Mouse (Mus musculus): ENCODE results near the gene Arhgef26. TPM values are rescaled to one million over a fixed set of nuclear protein-coding genes. Genes with fewer than 3 reads are reported as not detected.

Gene Arhgef26
- polyA plus RNA-seq, 1 experiment from 2014 or later = 8.8 TPM

GRCm38 (mm10) chr3:62410491-62410890 lies 72.3 kb downstream of the Arhgef26 start:
- WGBS = 91% methylated on average over 4 of the region's 4 CpGs
- H3K4me1 ChIP-seq (replicated peaks; ENCODE audit: insufficient read depth, low read length) = no peaks in the 10 kb centered on the region
- H3K27me3 ChIP-seq (ENCODE audit: insufficient read depth, low read length) = no peaks in the 10 kb centered on the region
- TF ChIP-seq CTCF (IDR thresholded peaks at IDR 0.05; ENCODE audit: low read depth) = no peak
- no peak overlapping the region for H3K27ac ChIP-seq
- no peak overlapping the region for H3K4me2 ChIP-seq (ENCODE audit: low read length)
- ATAC-seq (replicated peaks; ENCODE audit: low FRiP score, low read depth) (no peak), DNase-seq (ENCODE audit: low spot score) (no peak)
- H3K36me3 ChIP-seq (ENCODE audit: insufficient read depth, low read length) = no peaks in the 10 kb centered on the region
- no peak overlapping the region for H3K9ac ChIP-seq (ENCODE audit: low read depth, low read length)
- no peaks in the 10 kb centered on the region for H3K9me3 ChIP-seq (replicated peaks; ENCODE audit: low read length)
- H3K4me3 ChIP-seq (replicated peaks; ENCODE audit: low read depth, low read length) = no peak overlapping the region

- DNase-seq (ENCODE audit: low spot score) (no peak), ATAC-seq (replicated peaks; ENCODE audit: low FRiP score, low read depth) (no peak)
- Histone ChIP-seq H3K4me1 (replicated peaks; ENCODE audit: insufficient read depth, low read length) (no peaks in the 10 kb centered on the region), H3K27me3 (ENCODE audit: insufficient read depth, low read length) (no peaks in the 10 kb centered on the region), H3K27ac (no peak overlapping the region), H3K4me3 (replicated peaks; ENCODE audit: low read depth, low read length) (no peak overlapping the region), H3K9me3 (replicated peaks; ENCODE audit: low read length) (no peaks in the 10 kb centered on the region), H3K36me3 (ENCODE audit: insufficient read depth, low read length) (no peaks in the 10 kb centered on the region), H3K4me2 (ENCODE audit: low read length) (no peak overlapping the region), H3K9ac (ENCODE audit: low read depth, low read length) (no peak overlapping the region)
- WGBS = 71% methylated on average over 7 of the region's 7 CpGs
- no peak for TF ChIP-seq CTCF (IDR thresholded peaks at IDR 0.05; ENCODE audit: low read depth)
Observed at GRCm38 (mm10) chr3:62412704-62413103, 74.6 kb downstream of the Arhgef26 start.

GRCm38 (mm10) chr3:62414926-62415325 lies 76.8 kb downstream of the Arhgef26 start:
- no peak overlapping the region for H3K4me3 ChIP-seq (replicated peaks; ENCODE audit: low read depth, low read length)
- no peak overlapping the region for H3K27ac ChIP-seq
- H3K4me1 ChIP-seq (replicated peaks; ENCODE audit: insufficient read depth, low read length) = no peaks in the 10 kb centered on the region
- no peak for DNase-seq (ENCODE audit: low spot score)
- no peaks in the 10 kb centered on the region for H3K9me3 ChIP-seq (replicated peaks; ENCODE audit: low read length)
- no peak overlapping the region for H3K4me2 ChIP-seq (ENCODE audit: low read length)
- 95% methylated on average over 4 of the region's 4 CpGs for whole genome bisulfite sequencing
- H3K36me3 ChIP-seq (ENCODE audit: insufficient read depth, low read length) = no peaks in the 10 kb centered on the region
- ATAC-seq (replicated peaks; ENCODE audit: low FRiP score, low read depth) = no peak
- no peaks in the 10 kb centered on the region for H3K27me3 ChIP-seq (ENCODE audit: insufficient read depth, low read length)
- no peak overlapping the region for H3K9ac ChIP-seq (ENCODE audit: low read depth, low read length)
- no peak for TF ChIP-seq CTCF (IDR thresholded peaks at IDR 0.05; ENCODE audit: low read depth)

GRCm38 (mm10) chr3:62417458-62417857 lies 79.3 kb downstream of the Arhgef26 start:
- DNase-seq (ENCODE audit: low spot score) (no peak), ATAC-seq (replicated peaks; ENCODE audit: low FRiP score, low read depth) (no peak)
- no peak overlapping the region for H3K4me3 ChIP-seq (replicated peaks; ENCODE audit: low read depth, low read length)
- no peak overlapping the region for H3K27ac ChIP-seq
- no peaks in the 10 kb centered on the region for H3K9me3 ChIP-seq (replicated peaks; ENCODE audit: low read length)
- no peak for TF ChIP-seq CTCF (IDR thresholded peaks at IDR 0.05; ENCODE audit: low read depth)
- H3K4me1 ChIP-seq (replicated peaks; ENCODE audit: insufficient read depth, low read length) = no peaks in the 10 kb centered on the region
- no peaks in the 10 kb centered on the region for H3K27me3 ChIP-seq (ENCODE audit: insufficient read depth, low read length)
- H3K4me2 ChIP-seq (ENCODE audit: low read length) = no peak overlapping the region
- 44% methylated on average over 6 of the region's 6 CpGs for WGBS
- H3K36me3 ChIP-seq (ENCODE audit: insufficient read depth, low read length) = peaks cover 4% of the 10 kb centered on the region; the same call in 1 of the 2 replicates
- no peak overlapping the region for H3K9ac ChIP-seq (ENCODE audit: low read depth, low read length)

GRCm38 (mm10) chr3:62418387-62419138 lies 80.4 kb downstream of the Arhgef26 start:
- Histone ChIP-seq H3K27ac (no peak overlapping the region), H3K4me1 (replicated peaks; ENCODE audit: insufficient read depth, low read length) (no peaks in the 10 kb centered on the region), H3K36me3 (ENCODE audit: insufficient read depth, low read length) (peaks cover 4% of the 10 kb centered on the region; the same call in 1 of the 2 replicates), H3K27me3 (ENCODE audit: insufficient read depth, low read length) (no peaks in the 10 kb centered on the region), H3K4me3 (replicated peaks; ENCODE audit: low read depth, low read length) (no peak overlapping the region), H3K4me2 (ENCODE audit: low read length) (no peak overlapping the region), H3K9me3 (replicated peaks; ENCODE audit: low read length) (no peaks in the 10 kb centered on the region), H3K9ac (ENCODE audit: low read depth, low read length) (no peak overlapping the region)
- 93% methylated on average over 6 of the region's 6 CpGs for WGBS
- ATAC-seq (replicated peaks; ENCODE audit: low FRiP score, low read depth) (no peak), DNase-seq (ENCODE audit: low spot score) (no peak)
- TF ChIP-seq CTCF (IDR thresholded peaks at IDR 0.05; ENCODE audit: low read depth) = no peak

GRCm38 (mm10) chr3:62433675-62434074 lies 95.5 kb downstream of the Arhgef26 start:
- TF ChIP-seq CTCF (IDR thresholded peaks at IDR 0.05; ENCODE audit: low read depth) = no peak
- no peaks in the 10 kb centered on the region for H3K27me3 ChIP-seq (ENCODE audit: insufficient read depth, low read length)
- 0 out of 2 replicates have a peak, but pooled peaks cover 3% of the 10 kb centered on the region for H3K36me3 ChIP-seq (ENCODE audit: insufficient read depth, low read length)
- no peak overlapping the region for H3K4me3 ChIP-seq (replicated peaks; ENCODE audit: low read depth, low read length)
- ATAC-seq (replicated peaks; ENCODE audit: low FRiP score, low read depth) = no peak
- no peaks in the 10 kb centered on the region for H3K4me1 ChIP-seq (replicated peaks; ENCODE audit: insufficient read depth, low read length)
- no peak overlapping the region for H3K4me2 ChIP-seq (ENCODE audit: low read length)
- H3K9me3 ChIP-seq (replicated peaks; ENCODE audit: low read length) = no peaks in the 10 kb centered on the region
- WGBS = 50% methylated on average over 4 of the region's 4 CpGs
- DNase-seq (ENCODE audit: low spot score) = no peak
- no peak overlapping the region for H3K9ac ChIP-seq (ENCODE audit: low read depth, low read length)
- no peak overlapping the region for H3K27ac ChIP-seq

Data from kidney, postnatal 0 days (tissue).